Mouse (Mus musculus) layer of hippocampus, adult 2 months (tissue): Measurements from ENCODE around the gene Slit3. TPM values are rescaled to one million over a fixed set of nuclear protein-coding genes. Genes with fewer than 3 reads are reported as not detected.

Source experiments
- DNase-seq, 2 experiments: peaks; one replicate each; pipeline ENCODE4 v3.0.0; 2022; ENCODE audit warnings: low spot score in 2 of 2
- H3K27ac ChIP-seq: fragments of 200-600 bp; 2 replicates; pipeline ENCODE4 v1.8.1; 2022
- H3K4me3 ChIP-seq: fragments of 200-600 bp; 2 replicates; pipeline ENCODE4 v1.8.1; 2022; ENCODE audit warnings: mild to moderate bottlenecking
- CTCF ChIP-seq: fragments of 200-600 bp; conservative IDR thresholded peaks from 2 replicates; pipeline ENCODE4 v1.8.1; 2022; ENCODE audit warnings: antibody characterized with exemption, mild to moderate bottlenecking, moderate library complexity
- total RNA-seq, 2 experiments: library from RNA; stranded (reverse); gene quantifications; 2 replicates each; pipeline ENCODE4 v1.2.3; 2021

Slit3 gene
- total RNA-seq, 2 experiments from 2014 or later, result 98.9 to 106 TPM

- TF ChIP-seq CTCF, result no peak; the same call in 1 of the 2 replicates
- DNase-seq, result peak; percentile 81 to 84
- H3K27ac ChIP-seq, result no peak overlapping the region
- H3K4me3 ChIP-seq, result no peak overlapping the region
Measured at GRCm38 (mm10) chr11:35587174-35587959, 466.3 kb downstream of the Slit3 start.

- H3K27ac ChIP-seq, result no peak overlapping the region
- no peak overlapping the region for H3K4me3 ChIP-seq
- TF ChIP-seq CTCF, result no peak
- DNase-seq, result no peak
Measured at GRCm38 (mm10) chr11:35589892-35590291, 468.9 kb downstream of the Slit3 start.

GRCm38 (mm10) chr11:35593146-35594034 is 472.4 kb downstream of the Slit3 start:
- DNase-seq, result no peak
- Histone ChIP-seq H3K4me3 (no peak overlapping the region), H3K27ac (no peak overlapping the region)
- no peak for TF ChIP-seq CTCF

GRCm38 (mm10) chr11:35596064-35596463 is 475.0 kb downstream of the Slit3 start:
- Histone ChIP-seq H3K4me3 (no peak overlapping the region), H3K27ac (peak overlapping the region; percentile 51; the same call in 1 of the 2 replicates)
- no peak for TF ChIP-seq CTCF
- no peak for DNase-seq

- Histone ChIP-seq H3K4me3 (no peak overlapping the region), H3K27ac (no peak overlapping the region)
- DNase-seq, result peak in 1 of 2 experiments; percentile 34
- no peak for TF ChIP-seq CTCF
Measured at GRCm38 (mm10) chr11:35597882-35598281, 476.9 kb downstream of the Slit3 start.

- H3K4me3 ChIP-seq, result no peak overlapping the region
- peak; percentile 57 to 72 for DNase-seq
- no peak for TF ChIP-seq CTCF
Measured at GRCm38 (mm10) chr11:35598732-35599131, 477.7 kb downstream of the Slit3 start.

GRCm38 (mm10) chr11:35601652-35602240 is 480.7 kb downstream of the Slit3 start:
- DNase-seq, result peak in 1 of 2 experiments; percentile 39
- no peak for TF ChIP-seq CTCF
- Histone ChIP-seq H3K4me3 (no peak overlapping the region), H3K27ac (peak overlapping the region; percentile 79)

More at GRCm38 (mm10) chr11:35598732-35599131, 477.7 kb downstream of the Slit3 start:
- H3K27ac ChIP-seq, result no peak overlapping the region; the same call in 1 of the 2 replicates

- DNase-seq, result no peak
- TF ChIP-seq CTCF, result no peak
- H3K27ac ChIP-seq, result peak overlapping the region; percentile 28; the same call in 1 of the 2 replicates
- H3K4me3 ChIP-seq, result no peak overlapping the region
Measured at GRCm38 (mm10) chr11:35602586-35602985, 481.6 kb downstream of the Slit3 start.

- TF ChIP-seq CTCF, result peak; percentile 65
- DNase-seq, result no peak
- peak overlapping the region; percentile 29; the same call in 1 of the 2 replicates for H3K27ac ChIP-seq
- no peak overlapping the region for H3K4me3 ChIP-seq
Measured at GRCm38 (mm10) chr11:35603946-35604345, 482.9 kb downstream of the Slit3 start.

- DNase-seq, result no peak
- H3K27ac ChIP-seq, result no peak overlapping the region
- TF ChIP-seq CTCF, result no peak
- no peak overlapping the region for H3K4me3 ChIP-seq
Measured at GRCm38 (mm10) chr11:35604848-35605790, 484.1 kb downstream of the Slit3 start.

- TF ChIP-seq CTCF, result no peak
- H3K4me3 ChIP-seq, result no peak overlapping the region
- H3K27ac ChIP-seq, result peak overlapping the region; percentile 87
- DNase-seq, result peak; percentile 34 to 78
Measured at GRCm38 (mm10) chr11:35607191-35607590, 486.2 kb downstream of the Slit3 start.

GRCm38 (mm10) chr11:35608794-35609193 is 487.8 kb downstream of the Slit3 start:
- H3K27ac ChIP-seq, result no peak overlapping the region; the same call in 1 of the 2 replicates
- no peak for DNase-seq
- H3K4me3 ChIP-seq, result no peak overlapping the region
- no peak for TF ChIP-seq CTCF
